Mouse (Mus musculus) erythroblast, embryonic 14.5 days (primary cell): ENCODE measurements around the gene Apba1.

Experiments used
- GATA1 ChIP-seq: IDR thresholded peaks from 2 replicates; pipeline ENCODE4 v1.6.1; 2012; ENCODE audit warnings: low read length, inconsistent platforms, mixed read lengths
- TAL1 ChIP-seq: IDR thresholded peaks from 3 replicates; pipeline ENCODE4 v1.6.1; 2012; ENCODE audit warnings: low read length, inconsistent platforms, mixed read lengths

GRCm38 (mm10) chr19:23894822-23895221, 136.1 kb downstream of the Apba1 start:
- TF ChIP-seq GATA1 (no peak), TAL1 (no peak)
